Comparison of ENCODE assay signal across 7 mouse cellular contexts in the genomic region with DNA sequence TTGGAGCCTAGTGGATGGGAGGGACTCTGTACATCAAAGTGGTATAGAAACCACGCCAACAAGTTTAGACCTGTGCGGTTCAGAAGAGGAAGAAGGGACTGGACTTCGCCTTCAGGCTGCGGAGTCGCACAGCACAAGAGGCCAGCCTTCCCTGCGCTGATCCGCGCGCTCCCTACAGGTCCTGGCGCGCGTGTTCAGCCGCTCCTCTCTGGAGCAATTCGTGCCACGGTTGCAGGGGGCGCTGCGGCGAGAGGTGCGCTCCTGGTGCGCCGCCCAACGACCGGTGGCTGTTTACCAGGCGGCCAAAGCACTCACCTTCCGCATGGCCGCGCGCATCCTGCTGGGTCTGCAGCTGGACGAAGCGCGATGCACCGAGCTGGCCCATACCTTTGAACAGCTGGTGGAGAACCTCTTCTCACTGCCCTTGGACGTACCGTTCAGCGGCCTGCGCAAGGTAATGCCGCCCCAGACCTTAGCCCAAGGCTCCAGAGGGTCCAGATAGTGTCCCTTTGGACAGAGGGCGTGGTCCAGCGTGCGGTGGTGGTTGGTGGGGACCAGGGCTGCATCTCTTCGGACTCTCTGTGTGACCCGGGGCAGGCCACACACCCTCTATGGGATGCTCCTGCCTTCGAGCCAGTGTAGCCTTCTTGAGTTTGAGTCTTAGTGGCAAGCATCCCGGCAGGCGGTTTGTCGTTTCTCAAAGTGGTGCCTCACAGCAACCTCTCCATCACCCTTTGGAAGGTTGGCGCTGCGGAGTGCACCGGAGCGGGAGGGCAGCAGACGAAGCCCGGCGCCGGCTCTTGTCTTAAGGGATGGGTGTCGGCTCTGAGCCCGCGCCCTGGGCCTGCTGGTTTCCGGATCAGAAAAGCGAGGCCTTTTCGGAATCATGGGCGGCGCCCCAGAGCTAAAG. TPM values are rescaled to one million over a fixed set of nuclear protein-coding genes. Genes with fewer than 3 reads are reported as not detected.
DNase-seq lines count a peak whose midpoint lies in the region; ATAC-seq and TF ChIP-seq lines count a peak whose summit lies in the region.

No protein-coding gene starts in this region.

- H3K36me3 ChIP-seq in liver, embryonic 11.5 days (ENCODE audit: control insufficient read depth, insufficient read depth, low read length), result no peaks in the 10 kb centered on the region
- H3K36me3 ChIP-seq in embryonic facial prominence, embryonic 15.5 days, result no peaks in the 10 kb centered on the region
- peaks cover 9% of the 10 kb centered on the region; the same call in 1 of the 2 replicates for H3K36me3 ChIP-seq in intestine, postnatal 0 days (ENCODE audit: control insufficient read depth, insufficient read depth)
- no peaks in the 10 kb centered on the region for H3K36me3 ChIP-seq in stomach, embryonic 14.5 days (ENCODE audit: control insufficient read depth, insufficient read depth, low read length)

- no peak overlapping the region for H3K4me2 ChIP-seq in liver, embryonic 11.5 days
- H3K4me2 ChIP-seq in embryonic facial prominence, embryonic 15.5 days (replicated peaks), result peak overlapping the region; percentile 31; the same call in 1 of the 2 replicates
- no peak overlapping the region for H3K4me2 ChIP-seq in intestine, postnatal 0 days (replicated peaks; ENCODE audit: low read depth)
- H3K4me2 ChIP-seq in stomach, embryonic 14.5 days (replicated peaks; ENCODE audit: low read depth, low read length), result 0 out of 2 replicates have a peak overlapping the region, but pooled peaks have one; percentile 10

- WGBS in liver, embryonic 11.5 days, result 24% methylated on average over 62 of the region's 62 CpGs
- WGBS in embryonic facial prominence, embryonic 15.5 days, result 4% methylated on average over 62 of the region's 62 CpGs
- 10% methylated on average over 62 of the region's 62 CpGs for WGBS in intestine, postnatal 0 days
- WGBS in stomach, embryonic 14.5 days, result 8% methylated on average over 62 of the region's 62 CpGs

- peaks cover 83% of the 10 kb centered on the region for H3K27me3 ChIP-seq in liver, embryonic 11.5 days (replicated peaks; ENCODE audit: control insufficient read depth, insufficient read depth, low read length)
- peaks cover 95% of the 10 kb centered on the region for H3K27me3 ChIP-seq in embryonic facial prominence, embryonic 15.5 days
- peaks cover 63% of the 10 kb centered on the region for H3K27me3 ChIP-seq in intestine, postnatal 0 days (replicated peaks; ENCODE audit: control insufficient read depth, insufficient read depth, low read length)
- peaks cover 87% of the 10 kb centered on the region for H3K27me3 ChIP-seq in stomach, embryonic 14.5 days (ENCODE audit: control insufficient read depth, insufficient read depth, low read length)

- H3K4me1 ChIP-seq in liver, embryonic 11.5 days (replicated peaks; ENCODE audit: control insufficient read depth, insufficient read depth, low read length), result peaks cover 5% of the 10 kb centered on the region; the same call in 1 of the 2 replicates
- H3K4me1 ChIP-seq in embryonic facial prominence, embryonic 15.5 days, result peaks cover 29% of the 10 kb centered on the region
- H3K4me1 ChIP-seq in intestine, postnatal 0 days (replicated peaks; ENCODE audit: control insufficient read depth, insufficient read depth, low read length), result no peaks in the 10 kb centered on the region
- H3K4me1 ChIP-seq in stomach, embryonic 14.5 days (ENCODE audit: control insufficient read depth, insufficient read depth, low read length), result peaks cover 4% of the 10 kb centered on the region; the same call in 1 of the 2 replicates

- no peak overlapping the region for H3K9ac ChIP-seq in liver, embryonic 11.5 days (ENCODE audit: low read depth, low read length)
- H3K9ac ChIP-seq in embryonic facial prominence, embryonic 15.5 days, result no peak overlapping the region
- H3K9ac ChIP-seq in intestine, postnatal 0 days (ENCODE audit: low read depth, low read length), result no peak overlapping the region
- H3K9ac ChIP-seq in stomach, embryonic 14.5 days (replicated peaks; ENCODE audit: low read depth, low read length), result no peak overlapping the region

- H3K27ac ChIP-seq in liver, embryonic 11.5 days (ENCODE audit: low read depth, low read length), result no peak overlapping the region
- H3K27ac ChIP-seq in embryonic facial prominence, embryonic 15.5 days (replicated peaks), result no peak overlapping the region
- H3K27ac ChIP-seq in intestine, postnatal 0 days (ENCODE audit: low read depth, low read length), result no peak overlapping the region
- H3K27ac ChIP-seq in stomach, embryonic 14.5 days (ENCODE audit: low read length), result no peak overlapping the region

- H3K4me3 ChIP-seq in liver, embryonic 11.5 days (ENCODE audit: low read depth, low read length), result no peak overlapping the region
- H3K4me3 ChIP-seq in embryonic facial prominence, embryonic 15.5 days (replicated peaks), result peak overlapping the region; percentile 21
- no peak overlapping the region for H3K4me3 ChIP-seq in intestine, postnatal 0 days (ENCODE audit: low read depth, low read length)
- 0 out of 2 replicates have a peak overlapping the region, but pooled peaks have one; percentile 8 for H3K4me3 ChIP-seq in stomach, embryonic 14.5 days (ENCODE audit: low read depth, low read length)

- ATAC-seq in liver, embryonic 11.5 days (replicated peaks; ENCODE audit: low FRiP score), result no peak; the same call in 1 of the 2 replicates
- 0 out of 2 replicates have a peak, but pooled peaks have one; percentile 21 for ATAC-seq in embryonic facial prominence, embryonic 15.5 days (ENCODE audit: insufficient number of reproducible peaks, low FRiP score, low TSS enrichment, low read depth)
- ATAC-seq in intestine, postnatal 0 days, result peak; percentile 48
- ATAC-seq in stomach, embryonic 14.5 days (ENCODE audit: insufficient number of reproducible peaks, insufficient read depth, low FRiP score, low read depth), result peak; percentile 19; the same call in 1 of the 2 replicates

- DNase-seq in liver, result peak; percentile 37
- DNase-seq in liver, embryonic 11.5 days (ENCODE audit: low spot score), result no peak
- no peak for DNase-seq in ovary, postnatal 36 days (ENCODE audit: low spot score)
- DNase-seq in cerebellum, adult 11-12 months, result no peak

- peak; percentile 76 for TF ChIP-seq CTCF in intestine, postnatal 0 days (IDR thresholded peaks at IDR 0.05; ENCODE audit: low read depth)

- H3K9me3 ChIP-seq in liver, embryonic 11.5 days (ENCODE audit: control insufficient read depth, low read length), result no peaks in the 10 kb centered on the region
- no peaks in the 10 kb centered on the region for H3K9me3 ChIP-seq in embryonic facial prominence, embryonic 15.5 days (replicated peaks)
- no peaks in the 10 kb centered on the region for H3K9me3 ChIP-seq in intestine, postnatal 0 days (ENCODE audit: control insufficient read depth)
- H3K9me3 ChIP-seq in stomach, embryonic 14.5 days (ENCODE audit: control insufficient read depth, low read depth, low read length), result no peaks in the 10 kb centered on the region

RNA-seq across cellular contexts. Expression of gene Cyp26c1, which starts 1.8 kb away (rescaled TPM):
- 0.10 TPM in 2 replicates for polyA plus RNA-seq in liver, embryonic 11.5 days (2014; fragmentation: Nextera tagmentation; extraction: Ambion mirVana)
- 1.2 and 2.0 TPM in 2 replicates for polyA plus RNA-seq in embryonic facial prominence, embryonic 15.5 days (2015; fragmentation: Nextera tagmentation; extraction: Ambion mirVana)
- not detected in 2 replicates for polyA plus RNA-seq in intestine, postnatal 0 days (2015; fragmentation: Nextera tagmentation; extraction: Ambion mirVana)
- 0.14 TPM in 1 of 2 replicates, not detected in the other for polyA plus RNA-seq in stomach, embryonic 14.5 days (2014; fragmentation: Nextera tagmentation; extraction: Ambion mirVana)

RNA-seq across cellular contexts. Expression of gene Cyp26a1, which starts 10.4 kb away (rescaled TPM):
- polyA plus RNA-seq in liver, embryonic 11.5 days (2014; fragmentation: Nextera tagmentation; extraction: Ambion mirVana), result 0.58 and 0.63 TPM in 2 replicates
- polyA plus RNA-seq in embryonic facial prominence, embryonic 15.5 days (2015; fragmentation: Nextera tagmentation; extraction: Ambion mirVana), result 3.6 and 4.6 TPM in 2 replicates
- polyA plus RNA-seq in intestine, postnatal 0 days (2015; fragmentation: Nextera tagmentation; extraction: Ambion mirVana), result 0.14 TPM in 1 of 2 replicates, not detected in the other
- polyA plus RNA-seq in stomach, embryonic 14.5 days (2014; fragmentation: Nextera tagmentation; extraction: Ambion mirVana), result 9.9 and 12.9 TPM in 2 replicates

Comparison
In these comparisons a context has a peak if more than half of its experiments do, and no peak if none do; other contexts are left out.
1. H3K4me2 ChIP-seq: peak in embryonic facial prominence, embryonic 15.5 days (single experiment) and stomach, embryonic 14.5 days (single experiment); none in liver, embryonic 11.5 days (single experiment) and intestine, postnatal 0 days (single experiment).
2. H3K4me3 ChIP-seq: peak in embryonic facial prominence, embryonic 15.5 days (single experiment) and stomach, embryonic 14.5 days (single experiment); none in liver, embryonic 11.5 days (single experiment) and intestine, postnatal 0 days (single experiment).